Mouse (Mus musculus) embryonic facial prominence, embryonic 13.5 days (tissue): Measurements from ENCODE around the gene Mtch1. TPM values are rescaled to one million over a fixed set of nuclear protein-coding genes. Genes with fewer than 3 reads are reported as not detected.
"Not testable (repeated sequence)": the region's sequence is repeated elsewhere in the genome, so short reads cannot be mapped to it uniquely, and the experiment has no call there.

ENCODE experiments used
- ATAC-seq: fragments of 200-750 bp; cut with Nextera tagmentation; 2 replicates; pipeline ENCODE4 v1.8.0; 2017; ENCODE audit warnings: low read depth; ENCODE audit not compliant: insufficient number of reproducible peaks, insufficient read depth, low FRiP score, low TSS enrichment
- H3K27ac ChIP-seq: fragments of 300-500 bp; sonication (generic); 2 replicates; pipeline ENCODE4 v1.5.1; 2015; ENCODE audit warnings: moderate library complexity, mild to moderate bottlenecking, inconsistent platforms
- H3K27me3 ChIP-seq: fragments of 300-500 bp; sonication (generic); 2 replicates; pipeline ENCODE4 v1.6.1; 2015; ENCODE audit warnings: mild to moderate bottlenecking, inconsistent platforms
- H3K36me3 ChIP-seq: fragments of 300-500 bp; sonication (generic); 2 replicates; pipeline ENCODE4 v1.6.1; 2015; ENCODE audit warnings: mild to moderate bottlenecking, inconsistent platforms
- H3K4me1 ChIP-seq: fragments of 300-500 bp; sonication (generic); 2 replicates; pipeline ENCODE4 v1.6.1; 2015; ENCODE audit warnings: inconsistent platforms
- H3K4me2 ChIP-seq: fragments of 300-500 bp; sonication (generic); 2 replicates; pipeline ENCODE4 v1.6.1; 2015; ENCODE audit warnings: moderate library complexity, mild to moderate bottlenecking, inconsistent platforms
- H3K4me3 ChIP-seq: fragments of 300-500 bp; sonication (generic); 2 replicates; pipeline ENCODE4 v1.5.1; 2015; ENCODE audit warnings: mild to moderate bottlenecking, inconsistent platforms
- H3K9ac ChIP-seq: fragments of 300-500 bp; sonication (generic); 2 replicates; pipeline ENCODE4 v1.6.1; 2015; ENCODE audit warnings: mild to moderate bottlenecking, inconsistent platforms
- H3K9me3 ChIP-seq: fragments of 300-500 bp; sonication (generic); 2 replicates; pipeline ENCODE4 v1.6.1; 2016; ENCODE audit warnings: inconsistent platforms
- WGBS: fragments of 180-500 bp; shearing (Covaris S2); methylation state at CpG from one replicate; pipeline ENCODE4 v1.1.7; 2015; ENCODE audit warnings: mixed read lengths; 5-methylcytosine and 5-hydroxymethylcytosine counted together
- polyA plus RNA-seq: library from polyadenylated mRNA; unstranded; fragments of >200 nt; fragmentation: Nextera tagmentation; extraction: Ambion mirVana; gene quantifications from 2 replicates; pipeline ENCODE4 v1.2.1, GENCODE M21; 2015

Mtch1 gene
- polyA plus RNA-seq, 1 experiment from 2014 or later, result 299 TPM

- WGBS, result 17% methylated on average over 5 of the region's 5 CpGs
- H3K27me3 ChIP-seq, result no peaks in the 10 kb centered on the region
- ATAC-seq, result no peak
- no peak within 1 kb of the TSS for H3K4me2 ChIP-seq
- H3K27ac ChIP-seq, result no peak within 1 kb of the TSS
- H3K4me3 ChIP-seq, result no peak within 1 kb of the TSS
- no peaks in the 10 kb centered on the region for H3K9me3 ChIP-seq
- H3K4me1 ChIP-seq, result peaks cover 15% of the 10 kb centered on the region
- H3K9ac ChIP-seq, result 0 out of 2 replicates have a peak within 1 kb of the TSS, but pooled peaks have one; percentile 2
- no peaks in the 10 kb centered on the region for H3K36me3 ChIP-seq
These were observed 13.1 kb upstream of the Mtch1 start, which contains the start of gene Fgd2 for GRCm38 (mm10) chr17:29360761-29361221. TSS of gene Fgd2 (plus strand) at chr17:29360914.

- H3K27ac ChIP-seq, result no peak overlapping the region
- H3K9me3 ChIP-seq, result no peaks in the 10 kb centered on the region
- WGBS, result 52% methylated on average over 3 of the region's 3 CpGs
- H3K4me1 ChIP-seq, result peaks cover 23% of the 10 kb centered on the region
- no peak overlapping the region for H3K4me3 ChIP-seq
- no peaks in the 10 kb centered on the region for H3K27me3 ChIP-seq
- no peak overlapping the region for H3K4me2 ChIP-seq
- H3K36me3 ChIP-seq, result no peaks in the 10 kb centered on the region
- no peak overlapping the region for H3K9ac ChIP-seq
- no peak for ATAC-seq
These were observed 11.2 kb upstream of the Mtch1 start for GRCm38 (mm10) chr17:29358928-29359327.

- 7% methylated on average over 9 of the region's 9 CpGs for WGBS
- H3K36me3 ChIP-seq, result no peaks in the 10 kb centered on the region
- peak overlapping the region; percentile 62 for H3K4me2 ChIP-seq
- no peak for ATAC-seq
- no peaks in the 10 kb centered on the region for H3K27me3 ChIP-seq
- peak overlapping the region; percentile 33 for H3K4me3 ChIP-seq
- H3K4me1 ChIP-seq, result peaks cover 23% of the 10 kb centered on the region
- H3K27ac ChIP-seq, result no peak overlapping the region
- H3K9ac ChIP-seq, result peak overlapping the region; percentile 59
- no peaks in the 10 kb centered on the region for H3K9me3 ChIP-seq
These were observed 9.1 kb upstream of the Mtch1 start for GRCm38 (mm10) chr17:29356882-29357281.

GRCm38 (mm10) chr17:29356479-29356856 lies 8.7 kb upstream of the Mtch1 start:
- 3% methylated on average over 11 of the region's 11 CpGs for WGBS
- Histone ChIP-seq H3K36me3 (no peaks in the 10 kb centered on the region), H3K27me3 (no peaks in the 10 kb centered on the region), H3K4me1 (peaks cover 23% of the 10 kb centered on the region), H3K4me3 (peak overlapping the region; percentile 33), H3K27ac (peak overlapping the region; percentile 78), H3K9ac (peak overlapping the region; percentile 59), H3K4me2 (peak overlapping the region; percentile 62), H3K9me3 (no peaks in the 10 kb centered on the region)
- peak; percentile 70; the same call in 1 of the 2 replicates for ATAC-seq

- H3K9me3 ChIP-seq, result no peaks in the 10 kb centered on the region
- peak; percentile 38; the same call in 1 of the 2 replicates for ATAC-seq
- no peaks in the 10 kb centered on the region for H3K27me3 ChIP-seq
- peak overlapping the region; percentile 62 for H3K4me2 ChIP-seq
- H3K27ac ChIP-seq, result peak overlapping the region; percentile 78
- H3K9ac ChIP-seq, result peak overlapping the region; percentile 59
- no peaks in the 10 kb centered on the region for H3K36me3 ChIP-seq
- H3K4me1 ChIP-seq, result peaks cover 23% of the 10 kb centered on the region
- 28% methylated on average over 17 of the region's 17 CpGs for WGBS
- peak overlapping the region; percentile 33 for H3K4me3 ChIP-seq
These were observed 8.2 kb upstream of the Mtch1 start for GRCm38 (mm10) chr17:29355841-29356478.

GRCm38 (mm10) chr17:29355461-29355840 lies 7.7 kb upstream of the Mtch1 start:
- 52% methylated on average over 5 of the region's 5 CpGs for WGBS
- Histone ChIP-seq H3K4me3 (no peak overlapping the region), H3K27ac (peak overlapping the region; percentile 78), H3K9ac (peak overlapping the region; percentile 59), H3K9me3 (no peaks in the 10 kb centered on the region), H3K27me3 (no peaks in the 10 kb centered on the region), H3K4me2 (peak overlapping the region; percentile 62; the same call in 1 of the 2 replicates), H3K4me1 (peaks cover 23% of the 10 kb centered on the region), H3K36me3 (no peaks in the 10 kb centered on the region)
- no peak for ATAC-seq

- 71% methylated on average over 5 of the region's 5 CpGs for WGBS
- not testable (repeated sequence) for ATAC-seq, H3K27ac ChIP-seq, H3K9me3 ChIP-seq, H3K4me2 ChIP-seq, H3K36me3 ChIP-seq, H3K9ac ChIP-seq, H3K27me3 ChIP-seq, H3K4me3 ChIP-seq
- H3K4me1 ChIP-seq, result peaks cover 26% of the 10 kb centered on the region
These were observed 3.3 kb upstream of the Mtch1 start for GRCm38 (mm10) chr17:29351056-29351455.

GRCm38 (mm10) chr17:29348996-29349395 lies 1.3 kb upstream of the Mtch1 start:
- no peaks in the 10 kb centered on the region for H3K9me3 ChIP-seq
- H3K4me3 ChIP-seq, result no peak overlapping the region
- no peak for ATAC-seq
- WGBS, result 79% methylated on average over 2 of the region's 2 CpGs
- no peaks in the 10 kb centered on the region for H3K27me3 ChIP-seq
- H3K4me2 ChIP-seq, result no peak overlapping the region
- peaks cover 10% of the 10 kb centered on the region for H3K36me3 ChIP-seq
- H3K27ac ChIP-seq, result no peak overlapping the region
- peaks cover 25% of the 10 kb centered on the region for H3K4me1 ChIP-seq
- H3K9ac ChIP-seq, result no peak overlapping the region

- Histone ChIP-seq H3K4me2 (peak overlapping the region; percentile 73), H3K9ac (peak overlapping the region; percentile 93), H3K27ac (peak overlapping the region; percentile 92), H3K9me3 (no peaks in the 10 kb centered on the region), H3K27me3 (no peaks in the 10 kb centered on the region), H3K36me3 (peaks cover 27% of the 10 kb centered on the region), H3K4me1 (peaks cover 33% of the 10 kb centered on the region), H3K4me3 (peak overlapping the region; percentile 89)
- ATAC-seq, result peak; percentile 8; the same call in 1 of the 2 replicates
- WGBS, result under 1% methylated on average over 45 of the region's 45 CpGs
These were observed 549 bp downstream of the Mtch1 start for GRCm38 (mm10) chr17:29347126-29347644.

GRCm38 (mm10) chr17:29346496-29347125 lies 1.1 kb downstream of the Mtch1 start:
- peaks cover 39% of the 10 kb centered on the region for H3K4me1 ChIP-seq
- peak overlapping the region; percentile 89 for H3K4me3 ChIP-seq
- peak overlapping the region; percentile 92 for H3K27ac ChIP-seq
- ATAC-seq, result no peak
- no peaks in the 10 kb centered on the region for H3K9me3 ChIP-seq
- WGBS, result 3% methylated on average over 11 of the region's 11 CpGs
- peaks cover 31% of the 10 kb centered on the region for H3K36me3 ChIP-seq
- H3K9ac ChIP-seq, result peak overlapping the region; percentile 93
- peak overlapping the region; percentile 73 for H3K4me2 ChIP-seq
- H3K27me3 ChIP-seq, result no peaks in the 10 kb centered on the region

GRCm38 (mm10) chr17:29345272-29345671 lies 2.5 kb downstream of the Mtch1 start:
- 91% methylated on average over 12 of the region's 12 CpGs for WGBS

More at GRCm38 (mm10) chr17:29345272-29345671, 2.5 kb downstream of the Mtch1 start:
- H3K4me2 ChIP-seq, result peak overlapping the region; percentile 73; the same call in 1 of the 2 replicates
- no peak for ATAC-seq
- 0 out of 2 replicates have a peak overlapping the region, but pooled peaks have one; percentile 93 for H3K9ac ChIP-seq
- no peaks in the 10 kb centered on the region for H3K27me3 ChIP-seq
- no peak overlapping the region for H3K4me3 ChIP-seq
- H3K9me3 ChIP-seq, result no peaks in the 10 kb centered on the region
- H3K36me3 ChIP-seq, result peaks cover 37% of the 10 kb centered on the region
- H3K4me1 ChIP-seq, result peaks cover 52% of the 10 kb centered on the region
- 0 out of 2 replicates have a peak overlapping the region, but pooled peaks have one; percentile 16 for H3K27ac ChIP-seq
